Mouse (Mus musculus) lung, embryonic 16.5 days (tissue): ENCODE measurements at regions not wholly inside any gene's neighbourhood (a gene's known extent, or its start where the extent isn't known, plus 50 kb on each side); places are given as distances from the start of the nearest gene placed in this dataset.

ENCODE experiments used
- ATAC-seq: fragments of 200-750 bp; cut with Nextera tagmentation; 2 replicates; pipeline ENCODE4 v1.8.0; 2017; ENCODE audit warnings: low read depth, mild to moderate bottlenecking, moderate library complexity
- H3K27ac ChIP-seq: fragments of 300-500 bp; sonication (generic); 2 replicates; pipeline ENCODE4 v1.5.1; 2014; ENCODE audit warnings: mild to moderate bottlenecking, control low read depth, low read length
- H3K27me3 ChIP-seq: fragments of 300-500 bp; sonication (generic); 2 replicates; pipeline ENCODE4 v1.6.1; 2014; ENCODE audit warnings: low read depth, low read length, mixed read lengths; ENCODE audit not compliant: control insufficient read depth, insufficient read depth
- H3K36me3 ChIP-seq: fragments of 300-500 bp; sonication (generic); 2 replicates; pipeline ENCODE4 v1.6.1; 2014; ENCODE audit warnings: low read length; ENCODE audit not compliant: control insufficient read depth, insufficient read depth
- H3K4me1 ChIP-seq: fragments of 300-500 bp; sonication (generic); replicated peaks from 2 replicates; pipeline ENCODE4 v1.6.1; 2014; ENCODE audit warnings: low read length, mixed read lengths; ENCODE audit not compliant: control insufficient read depth, insufficient read depth
- H3K4me2 ChIP-seq: fragments of 300-500 bp; sonication (generic); 2 replicates; pipeline ENCODE4 v1.6.1; 2014; ENCODE audit warnings: low read depth, low read length, control low read depth
- H3K4me3 ChIP-seq: fragments of 300-500 bp; sonication (generic); 2 replicates; pipeline ENCODE4 v1.5.1; 2014; ENCODE audit warnings: mild to moderate bottlenecking, low read length, control low read depth
- H3K9ac ChIP-seq: fragments of 300-500 bp; sonication (generic); 2 replicates; pipeline ENCODE4 v1.6.1; 2014; ENCODE audit warnings: low read length, control low read depth
- H3K9me3 ChIP-seq: fragments of 300-500 bp; sonication (generic); 2 replicates; pipeline ENCODE4 v1.6.1; 2016; ENCODE audit warnings: low read length; ENCODE audit not compliant: control insufficient read depth
- WGBS: fragments of 180-500 bp; shearing (Covaris S2); extraction: QIAGEN DNeasy Blood & Tissue Kit; methylation state at CpG from one replicate; pipeline ENCODE4 v1.1.7; 2014; 5-methylcytosine and 5-hydroxymethylcytosine counted together

DNA sequence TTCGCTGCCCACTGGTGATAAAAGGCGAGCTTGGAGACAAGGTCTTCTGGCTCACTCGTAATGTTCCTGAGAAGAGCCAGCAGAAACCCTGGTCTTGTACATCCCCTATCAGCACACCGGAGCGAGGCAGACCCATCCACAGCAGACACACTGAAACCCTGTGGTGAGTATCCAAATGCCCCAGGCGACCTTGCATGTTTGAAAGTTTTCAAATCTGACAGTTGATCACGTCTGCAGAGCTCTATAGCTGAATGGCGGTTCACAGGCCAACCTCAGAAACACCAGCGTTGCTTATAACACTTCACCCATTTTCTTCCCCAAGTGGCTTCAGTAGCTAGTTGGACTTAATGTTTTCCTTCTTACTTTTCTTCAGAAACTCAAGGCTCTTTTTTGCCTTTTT, 112.6 kb upstream of the Eomes start:
- H3K27me3 ChIP-seq, result no peaks in the 10 kb centered on the region
- H3K4me2 ChIP-seq, result no peak overlapping the region
- H3K4me1 ChIP-seq, result no peaks in the 10 kb centered on the region
- H3K27ac ChIP-seq, result no peak overlapping the region
- no peak overlapping the region for H3K4me3 ChIP-seq
- H3K9me3 ChIP-seq, result no peaks in the 10 kb centered on the region
- no peaks in the 10 kb centered on the region for H3K36me3 ChIP-seq
- H3K9ac ChIP-seq, result no peak overlapping the region
- ATAC-seq, result no peak
- WGBS, result 72% methylated on average over 9 of the region's 9 CpGs

DNA sequence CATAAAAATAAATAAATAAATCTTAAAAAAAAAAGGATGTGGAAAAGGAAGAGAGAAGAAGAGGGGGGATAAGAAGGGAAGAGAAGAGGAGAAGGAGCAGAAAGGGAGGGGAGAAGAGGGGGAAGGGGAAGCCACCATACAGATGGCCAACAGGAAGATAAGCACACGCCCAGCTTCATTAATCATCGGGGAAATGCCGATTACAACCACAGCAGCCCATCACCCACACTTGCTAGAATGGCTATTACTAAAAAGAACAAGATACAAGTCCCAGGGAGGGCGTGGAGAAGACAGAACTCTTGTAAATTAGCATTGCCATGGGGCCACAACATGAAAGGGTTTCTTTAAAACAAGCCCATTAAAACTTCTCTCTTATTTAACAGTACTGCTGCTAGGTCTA, 110.7 kb upstream of the Eomes start:
- no peak overlapping the region for H3K4me2 ChIP-seq
- H3K27ac ChIP-seq, result no peak overlapping the region
- ATAC-seq, result no peak

DNA sequence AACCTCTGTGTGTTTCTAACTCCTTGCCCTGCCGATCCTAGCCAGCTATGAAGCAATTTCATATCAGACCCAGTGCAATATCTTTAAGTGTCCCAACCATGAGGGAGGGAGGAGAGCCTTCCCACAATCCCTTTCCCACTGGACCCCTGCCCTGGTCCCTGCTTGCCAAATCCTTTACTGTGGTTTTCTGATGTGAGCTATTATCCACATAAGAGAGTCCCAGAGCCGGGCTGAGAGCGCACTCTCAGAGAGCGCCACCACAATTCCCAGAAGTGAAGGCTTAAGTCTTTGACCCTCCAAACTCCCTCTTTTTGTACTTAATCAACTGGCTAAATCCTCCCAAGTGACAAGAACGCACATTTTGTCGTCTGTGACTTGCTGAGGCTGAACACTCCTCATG, 107.4 kb upstream of the Eomes start:
- WGBS, result 62% methylated on average over 6 of the region's 6 CpGs

More for the DNA sequence above, 110.7 kb upstream of the Eomes start:
- Histone ChIP-seq H3K27me3 (no peaks in the 10 kb centered on the region), H3K4me3 (no peak overlapping the region), H3K4me1 (no peaks in the 10 kb centered on the region), H3K36me3 (no peaks in the 10 kb centered on the region), H3K9ac (no peak overlapping the region), H3K9me3 (no peaks in the 10 kb centered on the region)
- 56% methylated on average over 4 of the region's 4 CpGs for WGBS

DNA sequence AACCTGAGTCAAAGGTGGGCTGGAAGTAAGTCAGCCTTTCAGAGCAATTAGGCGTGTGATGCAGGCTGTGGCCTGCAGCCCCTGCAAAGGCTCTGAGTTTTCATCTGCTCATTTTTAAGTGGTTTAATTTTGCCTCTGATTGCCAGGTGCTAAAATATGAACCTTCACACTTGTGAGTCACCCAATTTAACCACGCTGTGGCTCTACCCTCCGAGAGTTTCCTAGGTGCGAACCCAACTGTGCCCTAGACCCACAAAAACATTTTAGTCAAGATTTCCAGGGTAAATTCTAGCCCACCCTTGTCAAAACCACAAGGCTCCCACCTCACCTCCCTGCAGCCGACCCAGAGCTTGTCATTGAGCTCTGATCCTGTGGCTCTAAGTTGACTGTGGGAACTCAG, 103.3 kb upstream of the Eomes start:
- H3K36me3 ChIP-seq, result no peaks in the 10 kb centered on the region
- H3K27ac ChIP-seq, result no peak overlapping the region
- no peaks in the 10 kb centered on the region for H3K4me1 ChIP-seq
- H3K4me3 ChIP-seq, result no peak overlapping the region
- 77% methylated on average over 5 of the region's 5 CpGs for WGBS
- no peaks in the 10 kb centered on the region for H3K9me3 ChIP-seq
- H3K9ac ChIP-seq, result no peak overlapping the region
- no peak overlapping the region for H3K4me2 ChIP-seq
- ATAC-seq, result no peak
- no peaks in the 10 kb centered on the region for H3K27me3 ChIP-seq

More for the DNA sequence above, 107.4 kb upstream of the Eomes start:
- Histone ChIP-seq H3K36me3 (no peaks in the 10 kb centered on the region), H3K27ac (no peak overlapping the region), H3K9ac (no peak overlapping the region), H3K9me3 (no peaks in the 10 kb centered on the region), H3K27me3 (no peaks in the 10 kb centered on the region), H3K4me1 (no peaks in the 10 kb centered on the region), H3K4me3 (no peak overlapping the region), H3K4me2 (no peak overlapping the region)
- no peak for ATAC-seq

DNA sequence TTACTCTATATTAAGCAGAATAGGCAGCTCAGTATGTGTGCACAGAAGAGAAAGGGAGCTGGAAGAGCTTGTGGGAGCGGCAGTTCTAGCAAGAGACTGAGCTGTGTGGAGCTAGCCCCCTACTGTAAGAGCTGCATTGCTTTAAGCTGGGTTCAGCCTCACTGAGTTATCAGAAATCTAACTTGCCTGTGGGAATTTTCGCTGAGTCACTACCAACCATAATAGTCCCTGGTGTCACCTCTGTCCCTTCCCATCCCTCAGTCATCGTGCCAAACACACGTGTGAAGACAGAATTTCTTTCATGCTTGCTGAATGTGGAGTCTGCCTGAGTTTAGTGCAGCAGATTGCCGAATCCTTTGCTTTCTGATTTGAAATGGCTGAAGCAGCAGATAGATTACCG, 99.0 kb upstream of the Eomes start:
- H3K9me3 ChIP-seq, result no peaks in the 10 kb centered on the region
- H3K4me2 ChIP-seq, result no peak overlapping the region
- H3K27ac ChIP-seq, result no peak overlapping the region
- H3K4me1 ChIP-seq, result no peaks in the 10 kb centered on the region
- 14% methylated on average over 6 of the region's 6 CpGs for WGBS
- ATAC-seq, result no peak
- no peaks in the 10 kb centered on the region for H3K27me3 ChIP-seq
- H3K9ac ChIP-seq, result no peak overlapping the region
- no peak overlapping the region for H3K4me3 ChIP-seq
- no peaks in the 10 kb centered on the region for H3K36me3 ChIP-seq

DNA sequence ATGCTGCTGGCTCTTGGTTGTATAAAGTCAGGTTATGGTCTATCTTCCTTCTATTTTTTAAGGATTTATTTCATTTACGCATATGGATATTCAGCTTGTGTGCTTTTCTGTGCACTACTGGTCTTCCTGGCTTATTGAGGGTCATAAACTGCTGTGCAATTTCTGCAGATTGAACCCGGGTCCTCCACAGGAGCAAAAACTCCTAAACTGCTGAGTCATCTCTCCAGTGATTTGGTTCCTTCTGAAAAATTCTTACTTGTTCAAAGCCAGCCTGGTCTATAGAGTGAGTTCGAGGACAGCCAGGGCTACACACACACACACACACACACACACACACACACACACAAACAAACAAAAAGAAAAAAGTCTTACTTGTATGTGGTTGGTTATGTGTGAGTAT, 95.5 kb upstream of the Eomes start:
- H3K27me3 ChIP-seq, result no peaks in the 10 kb centered on the region
- H3K9me3 ChIP-seq, result no peaks in the 10 kb centered on the region
- H3K4me3 ChIP-seq, result no peak overlapping the region
- no peaks in the 10 kb centered on the region for H3K4me1 ChIP-seq
- ATAC-seq, result no peak
- H3K4me2 ChIP-seq, result no peak overlapping the region
- 88% methylated on average over 3 of the region's 3 CpGs for WGBS
- H3K9ac ChIP-seq, result no peak overlapping the region
- no peaks in the 10 kb centered on the region for H3K36me3 ChIP-seq
- H3K27ac ChIP-seq, result no peak overlapping the region

GRCm38 (mm10) chr9:118384610-118385009, 93.4 kb upstream of the Eomes start:
- 1% methylated on average over 2 of the region's 2 CpGs for WGBS
- Histone ChIP-seq H3K4me2 (no peak overlapping the region), H3K27me3 (peaks cover 2% of the 10 kb centered on the region; the same call in 1 of the 2 replicates), H3K27ac (no peak overlapping the region), H3K9ac (no peak overlapping the region), H3K9me3 (no peaks in the 10 kb centered on the region), H3K4me3 (no peak overlapping the region), H3K4me1 (no peaks in the 10 kb centered on the region; the same call in 1 of the 2 replicates), H3K36me3 (no peaks in the 10 kb centered on the region)
- no peak for ATAC-seq

DNA sequence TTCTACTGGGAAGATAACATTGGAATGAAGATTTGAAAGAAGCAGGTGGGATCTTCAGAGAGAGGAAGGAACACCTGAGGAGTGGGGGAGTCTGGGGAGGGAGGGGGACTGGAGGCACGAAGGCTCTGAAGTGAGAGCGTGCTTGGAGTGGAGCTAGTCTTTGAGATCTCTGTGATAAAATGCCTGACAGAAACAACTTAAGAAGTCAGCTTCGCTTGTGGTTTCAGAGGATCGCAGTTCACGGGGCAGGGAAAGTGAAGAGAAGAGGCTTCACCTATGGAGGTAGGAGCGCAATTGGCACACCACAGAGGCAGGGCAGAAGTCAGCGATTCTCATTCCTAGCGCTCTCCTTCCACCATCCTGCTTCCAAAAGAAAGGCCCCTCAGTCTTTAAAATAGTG, 90.4 kb upstream of the Eomes start:
- Histone ChIP-seq H3K4me1 (no peaks in the 10 kb centered on the region; the same call in 1 of the 2 replicates), H3K27me3 (peaks cover 2% of the 10 kb centered on the region; the same call in 1 of the 2 replicates), H3K36me3 (no peaks in the 10 kb centered on the region), H3K4me2 (no peak overlapping the region), H3K9me3 (no peaks in the 10 kb centered on the region), H3K9ac (no peak overlapping the region), H3K27ac (no peak overlapping the region), H3K4me3 (no peak overlapping the region)
- no peak for ATAC-seq
- 33% methylated on average over 8 of the region's 8 CpGs for WGBS

DNA sequence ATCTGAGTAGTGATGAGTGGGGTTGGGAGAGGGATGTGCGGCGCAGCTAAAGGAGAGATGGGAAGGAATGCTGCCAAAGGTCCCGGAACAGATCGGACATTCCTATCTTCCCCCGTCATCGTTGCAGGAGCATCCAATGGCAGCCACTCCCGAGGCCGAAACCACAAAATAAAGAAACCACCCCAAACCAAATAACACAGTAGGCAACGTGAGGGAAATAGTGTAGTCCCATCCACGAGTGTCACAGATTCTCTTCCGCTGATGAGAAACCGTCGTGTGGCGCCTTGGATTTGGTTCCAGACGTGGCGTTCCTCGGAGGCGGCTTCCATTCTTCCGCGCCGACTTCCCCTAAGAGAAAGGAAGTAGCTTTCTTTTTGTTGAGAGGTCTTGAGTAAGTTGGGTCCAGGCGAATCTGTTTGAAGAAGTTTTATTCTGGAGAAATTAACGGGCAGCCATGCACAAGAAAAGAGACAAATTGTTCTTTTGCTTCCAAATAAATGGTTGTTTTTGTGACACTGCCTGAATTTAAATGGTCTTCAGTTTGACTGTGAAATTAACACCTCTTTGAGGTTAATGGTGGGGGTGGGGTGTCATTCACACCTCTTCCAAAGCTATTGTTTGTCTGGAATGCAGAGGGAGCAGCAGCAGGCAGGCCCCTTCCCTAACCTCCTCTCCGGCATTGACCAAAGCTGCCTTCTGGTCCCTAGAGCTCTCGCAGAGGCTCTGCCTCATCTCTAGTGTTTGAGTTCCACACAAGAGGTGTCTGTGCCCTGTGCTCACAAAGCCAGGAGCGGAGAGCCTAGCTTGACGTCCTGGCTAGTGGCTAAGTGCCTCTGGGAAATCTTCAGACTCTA, 88.3 kb upstream of the Eomes start:
- no peak overlapping the region for H3K9ac ChIP-seq
- no peaks in the 10 kb centered on the region; the same call in 1 of the 2 replicates for H3K4me1 ChIP-seq
- peaks cover 2% of the 10 kb centered on the region; the same call in 1 of the 2 replicates for H3K27me3 ChIP-seq
- peak overlapping the region; percentile 52 for H3K4me2 ChIP-seq
- H3K36me3 ChIP-seq, result no peaks in the 10 kb centered on the region
- no peak overlapping the region for H3K27ac ChIP-seq
- 9% methylated on average over 27 of the region's 27 CpGs for WGBS
- no peaks in the 10 kb centered on the region for H3K9me3 ChIP-seq
- peak overlapping the region; percentile 33 for H3K4me3 ChIP-seq
- ATAC-seq, result 0 out of 2 replicates have a peak, but pooled peaks have one; percentile 64
